Mouse (Mus musculus): Measurements from ENCODE around the gene Iqch. TPM values are rescaled to one million over a fixed set of nuclear protein-coding genes. Genes with fewer than 3 reads are reported as not detected.

The Iqch gene
- polyA plus RNA-seq, 1 experiment from 2014 or later: 0.09 TPM

- 87% methylated on average over 6 of the region's 6 CpGs for WGBS
- peaks cover 35% of the 10 kb centered on the region for H3K4me1 ChIP-seq (ENCODE audit: control insufficient read depth, insufficient read depth, low read length)
- no peak overlapping the region for H3K27ac ChIP-seq (ENCODE audit: low read depth, low read length)
- H3K4me2 ChIP-seq (replicated peaks; ENCODE audit: low read depth, low read length): no peak overlapping the region
- ATAC-seq (ENCODE audit: low FRiP score, low TSS enrichment): no peak
- H3K4me3 ChIP-seq (ENCODE audit: low read length): no peak overlapping the region
- H3K27me3 ChIP-seq (ENCODE audit: control insufficient read depth, insufficient read depth, low read length): no peaks in the 10 kb centered on the region
- no peaks in the 10 kb centered on the region for H3K9me3 ChIP-seq (ENCODE audit: control insufficient read depth, low read length)
- no peak overlapping the region for H3K9ac ChIP-seq (ENCODE audit: low read depth, low read length)
- no peaks in the 10 kb centered on the region for H3K36me3 ChIP-seq (ENCODE audit: control insufficient read depth, insufficient read depth, low read length)
Measured at GRCm38 (mm10) chr9:63608006-63608405, 5.7 kb upstream of the Iqch start.

- Histone ChIP-seq H3K36me3 (ENCODE audit: control insufficient read depth, insufficient read depth, low read length) (no peaks in the 10 kb centered on the region), H3K9me3 (ENCODE audit: control insufficient read depth, low read length) (no peaks in the 10 kb centered on the region), H3K9ac (ENCODE audit: low read depth, low read length) (no peak overlapping the region), H3K27me3 (ENCODE audit: control insufficient read depth, insufficient read depth, low read length) (no peaks in the 10 kb centered on the region), H3K4me2 (replicated peaks; ENCODE audit: low read depth, low read length) (no peak overlapping the region), H3K4me1 (ENCODE audit: control insufficient read depth, insufficient read depth, low read length) (peaks cover 26% of the 10 kb centered on the region), H3K4me3 (ENCODE audit: low read length) (no peak overlapping the region), H3K27ac (ENCODE audit: low read depth, low read length) (no peak overlapping the region)
- ATAC-seq (ENCODE audit: low FRiP score, low TSS enrichment): no peak
- WGBS: 73% methylated on average over 2 of the region's 2 CpGs
Measured at GRCm38 (mm10) chr9:63606594-63606993, 4.3 kb upstream of the Iqch start.

DNA sequence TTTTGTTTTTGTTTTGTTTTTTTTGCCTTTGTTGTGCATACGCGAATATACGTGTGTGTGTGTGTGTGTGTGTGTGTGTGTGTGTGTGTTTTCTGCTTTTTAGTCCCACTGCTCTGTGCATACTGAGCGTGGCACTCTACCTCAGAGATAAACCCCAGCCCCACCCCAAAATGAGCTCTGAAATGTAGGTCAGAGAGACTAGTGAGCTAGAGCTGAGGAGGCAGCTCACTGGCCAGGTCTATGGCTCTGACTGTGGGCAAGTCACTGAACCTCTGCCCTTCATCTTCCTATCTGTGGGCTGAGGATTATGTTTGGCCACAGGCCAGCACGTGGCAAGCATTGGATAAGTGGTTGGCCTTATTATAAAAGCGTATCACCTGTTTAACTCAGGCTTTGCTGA is 1.6 kb upstream of the Iqch start:
- no peak for ATAC-seq (ENCODE audit: low FRiP score, low TSS enrichment)

DNA sequence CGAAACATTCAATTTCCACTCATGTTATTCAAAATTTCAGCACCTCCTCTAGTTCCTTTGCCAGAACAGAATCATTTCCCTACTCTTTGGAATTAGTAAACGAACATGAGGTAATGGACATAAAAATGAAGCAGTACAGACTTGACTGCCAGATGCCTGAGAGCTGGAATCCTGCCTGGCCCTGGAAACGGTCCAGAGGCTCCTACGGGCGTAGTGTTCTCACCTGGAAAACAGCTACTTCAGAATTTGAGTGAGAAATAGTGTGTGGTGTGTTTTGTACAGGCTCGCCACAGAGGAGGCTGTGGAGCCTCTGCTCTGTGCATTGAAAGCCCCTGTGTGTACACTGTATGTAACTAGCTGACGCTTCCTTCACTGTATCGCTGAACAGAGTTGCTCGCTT is 5.6 kb downstream of the Iqch start:
- 77% methylated on average over 9 of the region's 9 CpGs for WGBS
- Histone ChIP-seq H3K4me1 (ENCODE audit: control insufficient read depth, insufficient read depth, low read length) (no peaks in the 10 kb centered on the region), H3K27ac (ENCODE audit: low read depth, low read length) (no peak overlapping the region)

More for the DNA sequence above, 1.6 kb upstream of the Iqch start:
- Histone ChIP-seq H3K27ac (ENCODE audit: low read depth, low read length) (no peak overlapping the region), H3K27me3 (ENCODE audit: control insufficient read depth, insufficient read depth, low read length) (no peaks in the 10 kb centered on the region), H3K9me3 (ENCODE audit: control insufficient read depth, low read length) (no peaks in the 10 kb centered on the region), H3K4me3 (ENCODE audit: low read length) (peak overlapping the region; percentile 96; the same call in 1 of the 2 replicates), H3K4me1 (ENCODE audit: control insufficient read depth, insufficient read depth, low read length) (peaks cover 15% of the 10 kb centered on the region), H3K9ac (ENCODE audit: low read depth, low read length) (no peak overlapping the region), H3K4me2 (replicated peaks; ENCODE audit: low read depth, low read length) (0 out of 2 replicates have a peak overlapping the region, but pooled peaks have one; percentile 12), H3K36me3 (ENCODE audit: control insufficient read depth, insufficient read depth, low read length) (no peaks in the 10 kb centered on the region)
- 67% methylated on average over 6 of the region's 6 CpGs for WGBS

GRCm38 (mm10) chr9:63595652-63596051 is 6.6 kb downstream of the Iqch start:
- Histone ChIP-seq H3K9ac (ENCODE audit: low read depth, low read length) (no peak overlapping the region), H3K4me2 (replicated peaks; ENCODE audit: low read depth, low read length) (no peak overlapping the region), H3K27me3 (ENCODE audit: control insufficient read depth, insufficient read depth, low read length) (no peaks in the 10 kb centered on the region), H3K36me3 (ENCODE audit: control insufficient read depth, insufficient read depth, low read length) (no peaks in the 10 kb centered on the region), H3K4me3 (ENCODE audit: low read length) (no peak overlapping the region), H3K4me1 (ENCODE audit: control insufficient read depth, insufficient read depth, low read length) (no peaks in the 10 kb centered on the region), H3K9me3 (ENCODE audit: control insufficient read depth, low read length) (no peaks in the 10 kb centered on the region), H3K27ac (ENCODE audit: low read depth, low read length) (no peak overlapping the region)
- ATAC-seq (ENCODE audit: low FRiP score, low TSS enrichment): no peak
- WGBS: 86% methylated on average over 8 of the region's 8 CpGs

More for the DNA sequence above, 5.6 kb downstream of the Iqch start:
- H3K27me3 ChIP-seq (ENCODE audit: control insufficient read depth, insufficient read depth, low read length): no peaks in the 10 kb centered on the region
- H3K9ac ChIP-seq (ENCODE audit: low read depth, low read length): no peak overlapping the region
- no peaks in the 10 kb centered on the region for H3K9me3 ChIP-seq (ENCODE audit: control insufficient read depth, low read length)
- no peaks in the 10 kb centered on the region for H3K36me3 ChIP-seq (ENCODE audit: control insufficient read depth, insufficient read depth, low read length)
- no peak overlapping the region for H3K4me2 ChIP-seq (replicated peaks; ENCODE audit: low read depth, low read length)
- H3K4me3 ChIP-seq (ENCODE audit: low read length): no peak overlapping the region
- ATAC-seq (ENCODE audit: low FRiP score, low TSS enrichment): no peak

GRCm38 (mm10) chr9:63595032-63595431 is 7.3 kb downstream of the Iqch start:
- Histone ChIP-seq H3K27ac (ENCODE audit: low read depth, low read length) (no peak overlapping the region), H3K9me3 (ENCODE audit: control insufficient read depth, low read length) (no peaks in the 10 kb centered on the region), H3K27me3 (ENCODE audit: control insufficient read depth, insufficient read depth, low read length) (no peaks in the 10 kb centered on the region), H3K36me3 (ENCODE audit: control insufficient read depth, insufficient read depth, low read length) (no peaks in the 10 kb centered on the region), H3K9ac (ENCODE audit: low read depth, low read length) (no peak overlapping the region), H3K4me2 (replicated peaks; ENCODE audit: low read depth, low read length) (no peak overlapping the region), H3K4me1 (ENCODE audit: control insufficient read depth, insufficient read depth, low read length) (no peaks in the 10 kb centered on the region), H3K4me3 (ENCODE audit: low read length) (no peak overlapping the region)
- 96% methylated on average over 1 of the region's 1 CpGs for WGBS
- no peak for ATAC-seq (ENCODE audit: low FRiP score, low TSS enrichment)

DNA sequence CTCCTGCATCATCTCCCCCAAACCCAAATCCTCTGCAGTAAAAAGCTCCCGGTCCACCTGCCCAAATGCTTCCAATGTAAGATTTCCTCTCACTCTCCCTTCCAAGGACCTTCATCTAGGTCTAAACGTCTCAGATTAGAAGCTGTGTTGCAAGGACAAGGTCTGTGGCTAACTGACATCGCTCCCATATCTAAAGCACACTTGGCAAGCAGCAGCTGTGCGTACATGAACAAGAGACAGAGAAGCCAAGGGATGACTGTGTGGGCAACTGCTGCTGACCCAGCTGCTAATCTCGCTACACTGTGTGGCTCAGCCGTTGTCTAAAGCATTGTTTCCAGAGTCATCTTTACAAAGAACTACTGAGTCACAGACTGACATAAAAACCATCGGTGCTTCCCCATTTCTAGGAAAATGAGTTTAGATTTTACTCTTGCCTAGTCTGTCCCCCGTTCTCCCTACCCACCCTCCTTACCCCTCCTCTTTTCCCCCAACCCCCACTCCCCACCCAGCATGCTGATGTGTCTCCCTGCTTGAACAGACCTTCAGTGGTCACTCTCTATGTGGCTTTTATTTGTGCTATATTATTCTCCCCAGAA is 10.5 kb downstream of the Iqch start:
- no peaks in the 10 kb centered on the region for H3K4me1 ChIP-seq (ENCODE audit: control insufficient read depth, insufficient read depth, low read length)
- H3K27ac ChIP-seq (ENCODE audit: low read depth, low read length): no peak overlapping the region
- no peak overlapping the region for H3K4me3 ChIP-seq (ENCODE audit: low read length)
- WGBS: 91% methylated on average over 8 of the region's 8 CpGs
- no peaks in the 10 kb centered on the region for H3K27me3 ChIP-seq (ENCODE audit: control insufficient read depth, insufficient read depth, low read length)
- no peak overlapping the region for H3K9ac ChIP-seq (ENCODE audit: low read depth, low read length)
- no peak overlapping the region for H3K4me2 ChIP-seq (replicated peaks; ENCODE audit: low read depth, low read length)
- no peak for ATAC-seq (ENCODE audit: low FRiP score, low TSS enrichment)
- no peaks in the 10 kb centered on the region for H3K36me3 ChIP-seq (ENCODE audit: control insufficient read depth, insufficient read depth, low read length)
- no peaks in the 10 kb centered on the region for H3K9me3 ChIP-seq (ENCODE audit: control insufficient read depth, low read length)

DNA sequence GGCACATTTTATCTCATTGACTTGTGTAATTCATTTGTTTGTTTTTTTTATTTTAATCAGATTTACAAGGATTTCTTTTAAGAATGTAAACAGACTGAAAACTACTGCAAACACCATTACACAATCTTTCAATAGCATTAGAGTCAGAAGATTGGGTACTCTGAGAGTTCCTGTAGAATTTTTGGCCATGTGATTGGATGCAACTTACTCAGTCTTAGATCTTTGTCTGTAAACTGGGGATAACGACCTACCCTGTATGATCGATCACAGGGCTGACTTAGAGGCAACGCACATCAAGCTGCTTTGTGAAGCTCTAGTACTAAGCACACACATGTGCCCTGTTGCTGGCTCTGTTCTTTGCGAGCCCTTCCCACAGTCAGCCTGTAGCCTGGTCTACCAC is 11.7 kb downstream of the Iqch start:
- Histone ChIP-seq H3K9ac (ENCODE audit: low read depth, low read length) (no peak overlapping the region), H3K27ac (ENCODE audit: low read depth, low read length) (no peak overlapping the region), H3K27me3 (ENCODE audit: control insufficient read depth, insufficient read depth, low read length) (no peaks in the 10 kb centered on the region), H3K9me3 (ENCODE audit: control insufficient read depth, low read length) (no peaks in the 10 kb centered on the region), H3K4me1 (ENCODE audit: control insufficient read depth, insufficient read depth, low read length) (no peaks in the 10 kb centered on the region), H3K4me2 (replicated peaks; ENCODE audit: low read depth, low read length) (no peak overlapping the region), H3K36me3 (ENCODE audit: control insufficient read depth, insufficient read depth, low read length) (no peaks in the 10 kb centered on the region), H3K4me3 (ENCODE audit: low read length) (no peak overlapping the region)
- ATAC-seq (ENCODE audit: low FRiP score, low TSS enrichment): no peak
- WGBS: 93% methylated on average over 4 of the region's 4 CpGs

DNA sequence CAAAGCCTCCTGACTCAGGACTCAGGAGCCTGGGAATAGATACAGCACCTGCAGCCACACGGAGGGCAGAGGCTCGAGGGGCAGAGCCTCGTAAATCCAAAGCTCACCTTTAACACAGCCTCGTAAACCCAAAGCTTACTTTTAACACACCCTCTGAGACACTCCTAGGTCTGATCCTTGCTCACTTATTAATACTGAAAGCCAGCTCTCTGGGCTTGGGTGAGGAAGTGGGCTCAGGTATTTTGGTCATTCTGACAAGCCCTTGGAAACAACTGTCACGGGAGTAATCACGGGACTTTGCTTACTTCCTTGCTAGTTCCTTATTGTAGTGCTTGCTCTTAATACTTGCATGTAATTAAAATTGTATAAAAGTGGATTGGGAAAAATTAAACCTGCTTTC is 13.1 kb downstream of the Iqch start:
- Histone ChIP-seq H3K4me2 (replicated peaks; ENCODE audit: low read depth, low read length) (no peak overlapping the region), H3K4me1 (ENCODE audit: control insufficient read depth, insufficient read depth, low read length) (no peaks in the 10 kb centered on the region), H3K36me3 (ENCODE audit: control insufficient read depth, insufficient read depth, low read length) (no peaks in the 10 kb centered on the region), H3K9me3 (ENCODE audit: control insufficient read depth, low read length) (no peaks in the 10 kb centered on the region), H3K4me3 (ENCODE audit: low read length) (no peak overlapping the region), H3K27ac (ENCODE audit: low read depth, low read length) (no peak overlapping the region), H3K9ac (ENCODE audit: low read depth, low read length) (no peak overlapping the region), H3K27me3 (ENCODE audit: control insufficient read depth, insufficient read depth, low read length) (no peaks in the 10 kb centered on the region)
- ATAC-seq (ENCODE audit: low FRiP score, low TSS enrichment): no peak
- 39% methylated on average over 6 of the region's 6 CpGs for WGBS
